Mouse (Mus musculus) bone marrow, adult 2 months (tissue): ENCODE measurements around the gene Serpina3n. TPM values are rescaled to one million over a fixed set of nuclear protein-coding genes. Genes with fewer than 3 reads are reported as not detected.
"Not testable (repeated sequence)": the region's sequence is repeated elsewhere in the genome, so short reads cannot be mapped to it uniquely, and the experiment has no call there.

Experiments
- H3K27ac ChIP-seq: fragments of 200-500 bp; 2 replicates; pipeline ENCODE4 v1.5.1; 2012; ENCODE audit warnings: low read depth, mild to moderate bottlenecking, control low read depth, inconsistent platforms, low read length; ENCODE audit not compliant: control insufficient read depth, poor library complexity, insufficient read depth
- H3K4me1 ChIP-seq: fragments of 200-500 bp; 2 replicates; pipeline ENCODE4 v1.6.1; 2011; ENCODE audit warnings: low read length; ENCODE audit not compliant: control insufficient read depth, insufficient read depth
- H3K4me3 ChIP-seq: fragments of 200-500 bp; replicated peaks from 2 replicates; pipeline ENCODE3; 2011; ENCODE audit warnings: mild to moderate bottlenecking, low read depth, low read length, control low read depth; ENCODE audit not compliant: control insufficient read depth
- CTCF ChIP-seq: fragments of 200-500 bp; IDR thresholded peaks from 2 replicates; pipeline ENCODE4 v1.5.1; 2011; ENCODE audit warnings: low read length, control low read depth; ENCODE audit not compliant: control insufficient read depth, insufficient read depth
- POLR2A ChIP-seq: fragments of 200-500 bp; IDR thresholded peaks from 2 replicates; pipeline ENCODE4 v1.6.1; 2011; ENCODE audit warnings: low read depth, mild to moderate bottlenecking, control low read depth, low read length, borderline replicate concordance; ENCODE audit not compliant: control insufficient read depth
- WGBS: fragments of 180-500 bp; shearing (Covaris S2); methylation state at CpG from one replicate; pipeline ENCODE4 v1.1.7; 2018; 5-methylcytosine and 5-hydroxymethylcytosine counted together
- polyA plus RNA-seq: library from polyadenylated mRNA; stranded (reverse); fragments of >200 nt; gene quantifications from 2 replicates; pipeline ENCODE4 v1.2.4, GENCODE M21; 2011; ENCODE audit warnings: low replicate concordance; ENCODE audit not compliant: missing spikeins, insufficient read depth, insufficient read length

The Serpina3n gene
- 2.8 and 5.5 TPM in 2 replicates for polyA plus RNA-seq

DNA sequence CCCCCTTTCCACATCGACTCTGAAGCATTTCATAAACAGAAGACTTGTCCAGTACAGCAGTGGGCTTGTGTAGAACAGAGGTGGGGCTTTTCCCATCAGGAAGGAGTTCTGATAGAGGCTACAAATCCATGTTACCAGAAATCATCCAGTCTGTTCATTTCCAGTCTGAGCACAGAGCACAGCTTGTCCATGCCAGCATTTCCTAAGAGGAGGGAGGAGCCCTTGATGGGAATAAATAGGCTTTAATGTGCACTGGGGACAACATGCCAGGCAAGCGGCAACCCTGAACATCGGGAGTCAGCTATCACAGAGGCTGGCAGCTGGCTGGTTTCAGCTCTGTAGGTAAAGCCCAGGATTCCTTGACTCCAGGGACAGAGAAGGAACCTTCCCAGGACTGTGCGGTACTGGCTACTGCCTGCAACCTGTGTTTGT lies at the start of gene Serpina3n:
Gene Serpina3n, plus strand, starts transcription at position 276 of the 432 bp plus-strand sequence.
- Histone ChIP-seq H3K4me1 (no peaks in the 10 kb centered on the region), H3K4me3 (no peak within 1 kb of the TSS), H3K27ac (no peak within 1 kb of the TSS)
- TF ChIP-seq POLR2A (no peak), CTCF (no peak)
- 59% methylated on average over 4 of the region's 4 CpGs for WGBS

DNA sequence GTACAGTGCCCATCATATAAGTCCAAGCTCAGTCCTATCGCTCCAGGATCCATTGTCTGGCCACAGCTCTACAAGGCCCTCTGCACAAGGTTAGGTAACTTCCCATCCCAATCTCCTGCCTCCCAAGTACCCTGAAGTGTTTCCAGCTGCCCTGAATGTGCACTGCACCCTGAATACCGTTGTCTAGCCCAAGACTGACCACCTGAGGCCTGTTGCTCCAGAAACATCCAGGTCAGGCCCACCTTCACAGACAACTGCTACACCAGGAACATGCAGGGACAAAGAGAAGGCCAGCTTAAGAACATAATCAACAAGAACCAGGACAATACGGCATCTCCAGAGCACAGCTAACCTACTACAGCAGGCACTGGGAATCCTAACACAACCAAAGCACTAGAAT lies 36.5 kb upstream of the Serpina3n start:
- WGBS: 81% methylated on average over 3 of the region's 3 CpGs
- Histone ChIP-seq H3K4me3 (no peak overlapping the region), H3K4me1 (no peaks in the 10 kb centered on the region), H3K27ac (no peak overlapping the region)
- TF ChIP-seq CTCF: no peak
- no peak for TF ChIP-seq POLR2A

DNA sequence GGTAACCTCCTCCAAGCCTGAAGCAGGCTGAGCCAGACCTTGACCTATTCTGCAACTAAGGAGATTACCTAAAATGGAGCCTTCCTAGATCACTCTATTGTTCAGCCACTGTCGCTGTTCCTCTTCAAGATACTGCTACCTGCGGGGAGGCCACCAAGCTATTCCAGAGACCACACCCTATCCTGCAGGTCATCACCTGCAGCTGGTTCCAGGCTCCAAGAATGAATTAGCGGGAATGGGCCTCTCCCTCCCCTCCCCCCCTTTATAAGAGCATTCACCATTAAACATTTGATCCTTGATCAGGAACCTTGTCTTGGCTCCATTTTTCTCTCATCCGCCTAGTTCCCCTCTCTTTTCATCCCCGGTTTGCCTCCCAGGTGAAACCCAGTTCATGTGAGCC lies 29.4 kb upstream of the Serpina3n start:
- not testable (repeated sequence) for H3K27ac ChIP-seq, H3K4me3 ChIP-seq, H3K4me1 ChIP-seq
- 78% methylated on average over 5 of the region's 5 CpGs for WGBS

- WGBS: 81% methylated on average over 2 of the region's 2 CpGs
- H3K27ac ChIP-seq, H3K4me3 ChIP-seq, H3K4me1 ChIP-seq: not testable (repeated sequence)
Measured at GRCm38 (mm10) chr12:104378351-104378750, 28.2 kb upstream of the Serpina3n start.

GRCm38 (mm10) chr12:104378815-104379214 lies 27.7 kb upstream of the Serpina3n start:
- not testable (repeated sequence) for H3K4me3 ChIP-seq, H3K4me1 ChIP-seq, H3K27ac ChIP-seq
- WGBS: 62% methylated on average over 5 of the region's 5 CpGs

GRCm38 (mm10) chr12:104379856-104380255 lies 26.7 kb upstream of the Serpina3n start:
- no peaks in the 10 kb centered on the region for H3K4me1 ChIP-seq
- no peak overlapping the region for H3K4me3 ChIP-seq
- TF ChIP-seq CTCF (no peak), POLR2A (no peak)
- H3K27ac ChIP-seq: no peak overlapping the region
- 85% methylated on average over 11 of the region's 11 CpGs for WGBS

DNA sequence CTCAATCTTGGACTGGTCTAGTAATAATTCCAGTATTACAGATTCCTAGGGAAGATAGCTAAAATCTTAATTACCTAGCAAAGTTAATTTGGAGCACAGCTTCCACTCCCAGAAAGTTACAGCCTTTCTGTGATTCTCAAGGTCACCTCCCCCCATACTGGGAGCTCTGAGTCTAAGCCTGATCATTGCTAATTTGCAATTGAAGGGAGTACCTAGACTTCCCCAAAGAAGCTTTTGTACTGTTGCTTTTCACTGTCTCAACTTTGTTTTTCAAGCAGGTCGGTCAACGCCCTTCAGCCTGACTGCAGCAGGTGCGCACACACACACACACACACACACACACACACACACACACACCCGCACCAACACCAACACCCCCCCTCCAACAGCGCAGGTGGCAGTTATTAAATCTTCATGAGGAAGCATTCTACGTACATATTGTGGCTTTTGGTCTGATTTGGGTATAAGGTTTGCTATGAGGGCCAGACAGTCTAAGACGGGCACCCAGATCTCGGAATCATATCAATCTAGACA lies 25.4 kb upstream of the Serpina3n start:
- H3K4me3 ChIP-seq, H3K4me1 ChIP-seq, H3K27ac ChIP-seq: not testable (repeated sequence)
- 80% methylated on average over 8 of the region's 8 CpGs for WGBS

DNA sequence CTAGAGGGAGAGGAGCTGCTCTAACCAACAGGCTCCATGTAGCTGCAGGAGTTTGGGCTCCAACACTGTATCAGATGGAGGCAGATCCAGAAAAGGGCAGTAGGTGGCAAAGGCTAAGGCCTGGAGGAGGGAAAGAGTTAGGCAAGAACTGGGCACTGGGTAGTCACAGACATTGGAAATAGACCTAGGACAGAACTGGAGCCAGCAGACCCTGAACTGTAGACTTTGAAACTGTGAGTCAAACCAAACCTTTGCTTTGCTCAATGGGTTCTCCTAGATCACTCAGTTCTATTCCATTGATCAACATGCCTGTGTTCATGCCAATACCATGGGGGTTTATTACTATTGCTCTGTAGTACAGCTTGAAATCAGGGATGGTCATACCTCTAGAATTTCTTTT lies 20.5 kb upstream of the Serpina3n start:
- not testable (repeated sequence) for H3K4me3 ChIP-seq, H3K27ac ChIP-seq, H3K4me1 ChIP-seq

- H3K27ac ChIP-seq, H3K4me3 ChIP-seq, H3K4me1 ChIP-seq: not testable (repeated sequence)
- WGBS: 48% methylated on average over 2 of the region's 2 CpGs
Measured at GRCm38 (mm10) chr12:104386878-104387277, 19.7 kb upstream of the Serpina3n start.

DNA sequence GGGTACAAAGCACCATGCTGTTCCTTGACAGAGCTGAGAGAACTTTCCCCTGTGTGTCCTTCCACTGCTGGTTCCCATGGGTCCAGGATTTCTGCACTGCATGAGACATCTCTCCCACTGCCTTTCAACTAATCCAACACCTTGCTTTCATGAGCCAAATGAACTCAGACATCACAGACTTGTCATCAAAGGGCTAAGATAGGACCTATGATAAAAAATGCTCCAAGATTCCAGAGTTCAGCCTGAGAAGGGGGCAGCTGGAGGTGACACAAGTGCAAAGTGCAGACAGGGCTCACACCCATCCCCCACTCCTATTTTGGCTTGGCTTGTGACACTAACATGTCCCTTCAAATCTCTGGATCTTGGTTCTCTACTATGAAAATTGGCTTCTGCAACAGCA lies 18.1 kb upstream of the Serpina3n start:
- Histone ChIP-seq H3K27ac (no peak overlapping the region), H3K4me3 (no peak overlapping the region), H3K4me1 (no peaks in the 10 kb centered on the region)
- TF ChIP-seq POLR2A (no peak), CTCF (no peak)

DNA sequence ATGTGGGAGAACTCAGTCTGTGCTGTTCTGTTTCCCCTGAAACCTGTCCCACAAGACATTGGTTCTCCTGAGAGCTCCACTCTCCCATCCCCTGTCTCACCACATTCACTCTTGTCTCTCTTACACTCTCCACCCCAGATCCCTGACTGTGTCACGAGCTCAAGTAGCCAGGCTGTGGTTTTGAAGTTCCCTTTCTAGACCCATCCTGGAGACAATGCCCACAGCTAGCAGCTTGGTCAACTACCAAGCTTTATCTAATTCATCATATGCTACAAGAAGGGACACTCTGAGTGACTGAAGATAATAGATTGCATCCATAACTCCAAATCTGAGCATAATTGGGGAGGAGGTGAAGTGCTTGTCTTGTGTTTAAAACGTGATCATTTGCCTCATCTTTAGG lies 15.5 kb upstream of the Serpina3n start:
- H3K4me3 ChIP-seq, H3K4me1 ChIP-seq, H3K27ac ChIP-seq: not testable (repeated sequence)
- 11% methylated on average over 2 of the region's 2 CpGs for WGBS
